Mouse (Mus musculus): ENCODE measurements around the gene Ddx28. TPM values are rescaled to one million over a fixed set of nuclear protein-coding genes. Genes with fewer than 3 reads are reported as not detected.
A peak's percentile ranks its signal among the peaks of the same experiment; 100 is the strongest.

Ddx28 gene
- polyA plus RNA-seq, 1 experiment, result 4.4 TPM

GRCm38 (mm10) chr8:105969367-105969766, 42.3 kb downstream of the Ddx28 start:
- H3K27me3 ChIP-seq (ENCODE audit: control insufficient read depth, insufficient read depth, low read length), result no peaks in the 10 kb centered on the region
- no peak overlapping the region for H3K4me3 ChIP-seq (ENCODE audit: control insufficient read depth, low read depth, low read length)
- peaks cover 15% of the 10 kb centered on the region for H3K4me1 ChIP-seq (ENCODE audit: control insufficient read depth, insufficient read depth, low read length)
- H3K36me3 ChIP-seq (ENCODE audit: control insufficient read depth, insufficient read depth, low read length), result no peaks in the 10 kb centered on the region
- no peak overlapping the region for H3K27ac ChIP-seq (ENCODE audit: control insufficient read depth, insufficient read depth, low read depth, low read length)
- TF ChIP-seq POLR2A (IDR thresholded peaks at IDR 0.05; ENCODE audit: control insufficient read depth, low read depth, low read length) (no peak), CTCF (IDR thresholded peaks at IDR 0.05; ENCODE audit: control insufficient read depth, insufficient read depth, insufficient replicate concordance, low read depth, low read length) (no peak)

- H3K4me1 ChIP-seq (ENCODE audit: control insufficient read depth, insufficient read depth, low read length), result peaks cover 16% of the 10 kb centered on the region
- TF ChIP-seq CTCF (IDR thresholded peaks at IDR 0.05; ENCODE audit: control insufficient read depth, insufficient read depth, insufficient replicate concordance, low read depth, low read length) (no peak), POLR2A (IDR thresholded peaks at IDR 0.05; ENCODE audit: control insufficient read depth, low read depth, low read length) (no peak)
- no peaks in the 10 kb centered on the region for H3K36me3 ChIP-seq (ENCODE audit: control insufficient read depth, insufficient read depth, low read length)
- peak overlapping the region; percentile 48 for H3K4me3 ChIP-seq (ENCODE audit: control insufficient read depth, low read depth, low read length)
- H3K27me3 ChIP-seq (ENCODE audit: control insufficient read depth, insufficient read depth, low read length), result no peaks in the 10 kb centered on the region
- H3K27ac ChIP-seq (ENCODE audit: control insufficient read depth, insufficient read depth, low read depth, low read length), result peak overlapping the region; percentile 78
Measured at GRCm38 (mm10) chr8:105966692-105967311, 44.9 kb downstream of the Ddx28 start.

- TF ChIP-seq POLR2A (IDR thresholded peaks at IDR 0.05; ENCODE audit: control insufficient read depth, low read depth, low read length), result peak; percentile 36
- no peak for TF ChIP-seq CTCF (IDR thresholded peaks at IDR 0.05; ENCODE audit: control insufficient read depth, insufficient read depth, insufficient replicate concordance, low read depth, low read length)
- Histone ChIP-seq H3K4me3 (ENCODE audit: control insufficient read depth, low read depth, low read length) (peak within 1 kb of the TSS; percentile 87), H3K27me3 (ENCODE audit: control insufficient read depth, insufficient read depth, low read length) (no peaks in the 10 kb centered on the region), H3K4me1 (ENCODE audit: control insufficient read depth, insufficient read depth, low read length) (peaks cover 19% of the 10 kb centered on the region), H3K36me3 (ENCODE audit: control insufficient read depth, insufficient read depth, low read length) (no peaks in the 10 kb centered on the region), H3K27ac (ENCODE audit: control insufficient read depth, insufficient read depth, low read depth, low read length) (peak within 1 kb of the TSS; percentile 22)
Measured at GRCm38 (mm10) chr8:105965905-105966341, 45.8 kb downstream of the Ddx28 start, which contains the start of gene Slc12a4. Gene Slc12a4 (minus strand): TSS chr8:105966097.

GRCm38 (mm10) chr8:105965266-105965904, 46.3 kb downstream of the Ddx28 start:
- TF ChIP-seq POLR2A (IDR thresholded peaks at IDR 0.05; ENCODE audit: control insufficient read depth, low read depth, low read length), result no peak; the same call in 1 of the 2 replicates
- TF ChIP-seq CTCF (IDR thresholded peaks at IDR 0.05; ENCODE audit: control insufficient read depth, insufficient read depth, insufficient replicate concordance, low read depth, low read length), result no peak
- H3K4me1 ChIP-seq (ENCODE audit: control insufficient read depth, insufficient read depth, low read length), result peaks cover 19% of the 10 kb centered on the region
- no peaks in the 10 kb centered on the region for H3K36me3 ChIP-seq (ENCODE audit: control insufficient read depth, insufficient read depth, low read length)
- H3K27me3 ChIP-seq (ENCODE audit: control insufficient read depth, insufficient read depth, low read length), result no peaks in the 10 kb centered on the region
- H3K4me3 ChIP-seq (ENCODE audit: control insufficient read depth, low read depth, low read length), result peak overlapping the region; percentile 87
- peak overlapping the region; percentile 22 for H3K27ac ChIP-seq (ENCODE audit: control insufficient read depth, insufficient read depth, low read depth, low read length)

- H3K27me3 ChIP-seq (ENCODE audit: control insufficient read depth, insufficient read depth, low read length), result no peaks in the 10 kb centered on the region
- peaks cover 19% of the 10 kb centered on the region for H3K4me1 ChIP-seq (ENCODE audit: control insufficient read depth, insufficient read depth, low read length)
- H3K36me3 ChIP-seq (ENCODE audit: control insufficient read depth, insufficient read depth, low read length), result no peaks in the 10 kb centered on the region
- no peak overlapping the region for H3K27ac ChIP-seq (ENCODE audit: control insufficient read depth, insufficient read depth, low read depth, low read length)
- H3K4me3 ChIP-seq (ENCODE audit: control insufficient read depth, low read depth, low read length), result peak overlapping the region; percentile 87
- TF ChIP-seq CTCF (IDR thresholded peaks at IDR 0.05; ENCODE audit: control insufficient read depth, insufficient read depth, insufficient replicate concordance, low read depth, low read length), result no peak
- TF ChIP-seq POLR2A (IDR thresholded peaks at IDR 0.05; ENCODE audit: control insufficient read depth, low read depth, low read length), result no peak
Measured at GRCm38 (mm10) chr8:105964506-105965265, 47.0 kb downstream of the Ddx28 start.

- H3K27me3 ChIP-seq (ENCODE audit: control insufficient read depth, insufficient read depth, low read length), result no peaks in the 10 kb centered on the region
- no peak for TF ChIP-seq POLR2A (IDR thresholded peaks at IDR 0.05; ENCODE audit: control insufficient read depth, low read depth, low read length)
- TF ChIP-seq CTCF (IDR thresholded peaks at IDR 0.05; ENCODE audit: control insufficient read depth, insufficient read depth, insufficient replicate concordance, low read depth, low read length), result no peak
- no peak overlapping the region for H3K27ac ChIP-seq (ENCODE audit: control insufficient read depth, insufficient read depth, low read depth, low read length)
- H3K36me3 ChIP-seq (ENCODE audit: control insufficient read depth, insufficient read depth, low read length), result no peaks in the 10 kb centered on the region
- H3K4me1 ChIP-seq (ENCODE audit: control insufficient read depth, insufficient read depth, low read length), result peaks cover 15% of the 10 kb centered on the region
- H3K4me3 ChIP-seq (ENCODE audit: control insufficient read depth, low read depth, low read length), result no peak overlapping the region
Measured at GRCm38 (mm10) chr8:105961536-105961935, 50.1 kb downstream of the Ddx28 start.

GRCm38 (mm10) chr8:105961101-105961500, 50.6 kb downstream of the Ddx28 start:
- Histone ChIP-seq H3K27ac (ENCODE audit: control insufficient read depth, insufficient read depth, low read depth, low read length) (no peak overlapping the region), H3K4me1 (ENCODE audit: control insufficient read depth, insufficient read depth, low read length) (peaks cover 15% of the 10 kb centered on the region), H3K36me3 (ENCODE audit: control insufficient read depth, insufficient read depth, low read length) (no peaks in the 10 kb centered on the region), H3K27me3 (ENCODE audit: control insufficient read depth, insufficient read depth, low read length) (no peaks in the 10 kb centered on the region), H3K4me3 (ENCODE audit: control insufficient read depth, low read depth, low read length) (no peak overlapping the region)
- no peak for TF ChIP-seq POLR2A (IDR thresholded peaks at IDR 0.05; ENCODE audit: control insufficient read depth, low read depth, low read length)
- no peak for TF ChIP-seq CTCF (IDR thresholded peaks at IDR 0.05; ENCODE audit: control insufficient read depth, insufficient read depth, insufficient replicate concordance, low read depth, low read length)

Other genes starting within 250 kb of the Ddx28 start
- gene Ranbp10, start 184.5 kb downstream of the Ddx28 start, polyA plus RNA-seq (2012; rRNA removed), result 48.4 and 50.2 TPM in 2 replicates
- 130 and 137 TPM in 2 replicates for gene Tsnaxip1, start 184.2 kb downstream of the Ddx28 start, polyA plus RNA-seq (2012; rRNA removed)
- gene Cenpt, start 158.6 kb downstream of the Ddx28 start, polyA plus RNA-seq (2012; rRNA removed), result 15.7 and 16.3 TPM in 2 replicates
- gene Thap11, start 156.8 kb downstream of the Ddx28 start, polyA plus RNA-seq (2012; rRNA removed), result 13.1 and 14.0 TPM in 2 replicates
- gene Nutf2, start 151.3 kb downstream of the Ddx28 start, polyA plus RNA-seq (2012; rRNA removed), result 29.9 and 32.1 TPM in 2 replicates
- gene Edc4, start 131.0 kb downstream of the Ddx28 start, polyA plus RNA-seq (2012; rRNA removed), result 85.5 and 87.8 TPM in 2 replicates
- gene Nrn1l, start 118.3 kb downstream of the Ddx28 start, polyA plus RNA-seq (2012; rRNA removed), result 3.8 and 5.0 TPM in 2 replicates
- gene Pskh1, start 111.4 kb downstream of the Ddx28 start, polyA plus RNA-seq (2012; rRNA removed), result 16.7 and 19.4 TPM in 2 replicates
- gene Ctrl, start 78.0 kb downstream of the Ddx28 start, polyA plus RNA-seq (2012; rRNA removed), result 0.91 and 0.96 TPM in 2 replicates
- gene Psmb10, start 73.4 kb downstream of the Ddx28 start, polyA plus RNA-seq (2012; rRNA removed), result 10.5 and 11.3 TPM in 2 replicates
- 0.84 and 1.6 TPM in 2 replicates for gene Lcat, start 68.5 kb downstream of the Ddx28 start, polyA plus RNA-seq (2012; rRNA removed)
- gene Slc12a4, start 45.8 kb downstream of the Ddx28 start, polyA plus RNA-seq (2012; rRNA removed), result 5.6 and 5.9 TPM in 2 replicates
- 561 and 647 TPM in 2 replicates for gene Dpep3, start 32.5 kb downstream of the Ddx28 start, polyA plus RNA-seq (2012; rRNA removed)
- 11.4 and 12.8 TPM in 2 replicates for gene Dus2, start 20.5 kb downstream of the Ddx28 start, polyA plus RNA-seq (2012; rRNA removed)
- 3.0 and 4.1 TPM in 2 replicates for gene Dpep2nb, start 5.9 kb downstream of the Ddx28 start, polyA plus RNA-seq (2012; rRNA removed)
- 9.0 and 11.9 TPM in 2 replicates for gene Nfatc3, start 47.0 kb upstream of the Ddx28 start, polyA plus RNA-seq (2012; rRNA removed)
- 0.84 and 1.8 TPM in 2 replicates for gene Esrp2, start 125.1 kb upstream of the Ddx28 start, polyA plus RNA-seq (2012; rRNA removed)
- 1.9 and 2.6 TPM in 2 replicates for gene Pla2g15, start 138.5 kb upstream of the Ddx28 start, polyA plus RNA-seq (2012; rRNA removed)
- 54.1 and 69.5 TPM in 2 replicates for gene Slc7a6, start 157.0 kb upstream of the Ddx28 start, polyA plus RNA-seq (2012; rRNA removed)
- gene Slc7a6os, start 199.1 kb upstream of the Ddx28 start, polyA plus RNA-seq (2012; rRNA removed), result 10.6 and 11.7 TPM in 2 replicates
- gene Prmt7, start 199.1 kb upstream of the Ddx28 start, polyA plus RNA-seq (2012; rRNA removed), result 78.8 and 86.9 TPM in 2 replicates